Mouse (Mus musculus) small intestine, adult 2 months (tissue): ENCODE data around the gene Lgals7.

Source experiments
- CTCF ChIP-seq: fragments of 200-500 bp; IDR thresholded peaks from 2 replicates; pipeline ENCODE4 v1.5.1; 2012; ENCODE audit warnings: low read depth, mild to moderate bottlenecking, control low read depth, inconsistent platforms, low read length, moderate library complexity, mixed read lengths; ENCODE audit not compliant: insufficient replicate concordance, insufficient read length; ENCODE audit errors: extremely low read depth
- POLR2A ChIP-seq: fragments of 200-500 bp; IDR thresholded peaks from 2 replicates; pipeline ENCODE4 v1.6.1; 2012; ENCODE audit warnings: low read depth, mild to moderate bottlenecking, control low read depth, inconsistent platforms, low read length, moderate library complexity

DNA sequence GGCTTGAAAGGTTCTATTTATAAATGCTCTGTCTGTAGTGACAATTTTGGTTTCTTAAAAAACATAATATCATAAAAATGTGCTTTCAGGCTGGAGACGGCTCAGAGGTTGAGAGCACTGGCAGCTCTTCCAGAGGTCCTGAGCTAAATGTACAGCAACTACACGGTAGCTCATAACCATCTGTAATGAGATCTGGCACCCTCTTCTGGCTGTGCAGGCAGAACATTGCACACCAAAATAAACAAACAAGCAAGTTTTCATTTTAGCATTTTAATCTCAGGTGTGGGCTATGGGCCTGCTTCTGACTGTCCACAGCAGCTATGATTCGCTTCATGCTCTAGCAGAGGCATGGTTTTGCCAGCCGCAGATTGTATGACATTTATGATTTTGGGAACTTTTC is 36.3 kb downstream of the Lgals7 start:
- no peak for TF ChIP-seq POLR2A
- TF ChIP-seq CTCF = no peak
